Comparison of ENCODE assay signal across 18 mouse cellular contexts in the genomic region with DNA sequence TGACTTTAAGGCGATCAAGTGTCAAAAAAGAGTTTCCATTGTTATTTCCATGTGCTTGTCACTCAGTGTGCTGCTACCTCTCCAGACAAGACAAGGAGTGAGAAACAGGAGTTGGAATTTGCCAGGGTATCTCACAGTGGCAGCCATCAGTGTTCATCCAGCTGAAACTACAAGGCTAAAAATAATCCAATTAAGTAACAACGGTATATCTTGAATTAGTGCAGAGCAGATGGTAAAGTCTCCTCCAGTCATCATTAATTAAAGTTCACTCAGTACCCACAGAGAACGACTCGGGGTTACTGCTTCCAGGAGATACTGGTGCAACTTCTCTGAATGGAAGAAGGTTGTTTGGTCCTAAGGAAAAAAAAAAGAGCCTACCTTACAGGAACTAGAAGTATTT.
"Had no signal": no experiment of that assay in that cellular context is flagged by ENCODE, and none has a peak within 500 bp of the region (broad histone marks: within the 10 kb centered on the region; RNA-seq: fewer than 3 reads in every experiment).

No protein-coding gene starts in this region.

- DNase-seq: kidney, adult 2 months; kidney, postnatal 25 days; layer of hippocampus, adult 9-11 months; liver, postnatal 0 days; lung, embryonic 14.5 days; thymus, adult 18-20 months; thymus, postnatal 36 days had no signal

- H3K36me3 ChIP-seq: limb, embryonic 12.5 days; limb, embryonic 15.5 days; midbrain, embryonic 13.5 days had no signal

- H3K27me3 ChIP-seq: limb, embryonic 12.5 days; limb, embryonic 15.5 days; midbrain, embryonic 13.5 days had no signal

- H3K9me3 ChIP-seq: limb, embryonic 12.5 days; limb, embryonic 15.5 days; midbrain, embryonic 13.5 days had no signal

- H3K4me2 ChIP-seq: limb, embryonic 12.5 days; limb, embryonic 15.5 days; liver, embryonic 11.5 days; lung, embryonic 14.5 days; midbrain, embryonic 13.5 days had no signal

- H3K4me1 ChIP-seq: limb, embryonic 12.5 days; limb, embryonic 15.5 days; midbrain, embryonic 13.5 days had no signal

- H3K4me3 ChIP-seq: layer of hippocampus, adult 2 months; left cerebral cortex, adult 2 months; limb, embryonic 12.5 days; limb, embryonic 15.5 days; midbrain, embryonic 13.5 days had no signal

- H3K27ac ChIP-seq: kidney, postnatal 0 days; layer of hippocampus, adult 2 months; left cerebral cortex, adult 2 months; limb, embryonic 12.5 days; limb, embryonic 15.5 days; liver, embryonic 14.5 days; macrophage; midbrain, embryonic 13.5 days had no signal

- H3K9ac ChIP-seq: limb, embryonic 12.5 days; limb, embryonic 15.5 days; liver, embryonic 14.5 days; liver, postnatal 0 days; lung, embryonic 14.5 days; midbrain, embryonic 13.5 days had no signal

- ATAC-seq: liver, postnatal 0 days; lung, postnatal 0 days; midbrain, embryonic 13.5 days; midbrain, embryonic 16.5 days had no signal
